Mouse (Mus musculus): ENCODE data around the gene Gm26657. TPM values are rescaled to one million over a fixed set of nuclear protein-coding genes. Genes with fewer than 3 reads are reported as not detected.

The Gm26657 gene
- polyA plus RNA-seq, 1 experiment: not detected

DNA sequence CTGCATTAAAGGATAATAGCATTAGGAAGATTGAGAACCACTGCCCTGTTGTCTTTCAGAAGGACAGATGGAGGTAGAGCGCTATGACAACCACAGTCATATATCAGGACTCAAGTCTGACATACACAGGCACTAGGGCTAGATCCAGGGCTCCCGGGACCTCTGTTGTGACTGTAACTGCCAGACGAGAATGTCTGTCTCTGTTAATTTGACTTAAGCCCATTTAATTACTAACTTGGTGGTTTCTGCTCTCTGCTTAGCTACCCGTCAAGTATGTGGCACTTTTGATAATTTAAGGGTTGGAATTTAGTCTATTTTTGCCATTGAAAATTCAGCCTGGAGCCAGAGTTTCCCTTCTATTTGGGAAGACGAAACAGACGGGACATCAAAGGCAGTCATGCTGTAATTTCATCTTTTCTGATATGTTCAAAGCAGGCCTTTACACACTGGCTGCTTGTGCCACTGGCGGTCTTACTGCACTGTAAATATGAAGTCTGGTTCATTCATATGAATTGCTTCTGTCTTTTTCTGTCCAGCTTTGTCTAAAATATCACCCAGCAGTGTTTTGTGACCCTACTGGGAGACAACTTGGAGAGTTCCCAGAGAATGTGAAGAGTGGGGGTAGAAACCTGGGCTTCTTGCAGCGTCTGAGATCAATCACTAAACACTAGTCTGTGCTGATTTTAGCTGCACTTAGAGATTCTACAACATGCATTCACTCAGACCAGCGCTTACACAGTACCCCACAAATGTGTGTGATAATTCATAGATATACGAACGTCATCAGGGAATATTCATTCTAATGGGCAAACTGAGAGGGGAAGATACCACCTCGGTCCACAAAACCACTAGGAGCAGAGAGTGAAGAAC lies 21.1 kb upstream of the Gm26657 start:
- Histone ChIP-seq H3K27ac (ENCODE audit: insufficient read depth, low read depth, low read length) (0 out of 2 replicates have a peak overlapping the region, but pooled peaks have one; percentile 35), H3K36me3 (ENCODE audit: control insufficient read depth, insufficient read depth, low read length) (no peaks in the 10 kb centered on the region), H3K27me3 (replicated peaks; ENCODE audit: control insufficient read depth, insufficient read depth, low read length) (no peaks in the 10 kb centered on the region), H3K4me3 (ENCODE audit: insufficient read depth, low read depth, low read length) (no peak overlapping the region), H3K4me1 (ENCODE audit: control insufficient read depth, insufficient read depth, low read length) (peaks cover 4% of the 10 kb centered on the region)
- TF ChIP-seq CTCF (conservative IDR thresholded peaks at IDR 0.05; ENCODE audit: insufficient read depth, insufficient read length, low read depth, low read length) (no peak), POLR2A (IDR thresholded peaks at IDR 0.05; ENCODE audit: low read depth, low read length) (no peak)
- peak; percentile 58 for DNase-seq
- WGBS: 58% methylated on average over 12 of the region's 12 CpGs

DNA sequence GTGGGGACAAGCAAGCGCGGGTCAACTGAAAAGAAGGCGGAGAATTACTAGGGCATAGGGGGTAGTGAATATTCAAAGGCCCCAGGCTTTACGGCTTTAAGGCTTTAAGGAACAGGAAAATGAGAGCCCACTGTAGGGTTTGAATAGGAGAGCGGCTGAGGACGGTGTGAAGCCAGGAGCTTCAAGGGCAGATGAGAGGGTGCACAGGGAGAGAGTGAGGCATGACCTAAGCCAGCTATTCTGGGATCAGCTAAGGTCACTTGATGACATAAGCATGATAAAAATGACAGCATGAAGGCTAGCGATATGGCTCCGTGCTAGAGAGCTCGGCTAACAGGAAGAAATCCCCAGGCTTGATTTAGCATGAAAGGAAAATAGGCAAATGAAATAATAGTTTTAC lies 20.4 kb upstream of the Gm26657 start:
- Histone ChIP-seq H3K27me3 (replicated peaks; ENCODE audit: control insufficient read depth, insufficient read depth, low read length) (no peaks in the 10 kb centered on the region), H3K27ac (ENCODE audit: insufficient read depth, low read depth, low read length) (no peak overlapping the region), H3K4me1 (ENCODE audit: control insufficient read depth, insufficient read depth, low read length) (peaks cover 4% of the 10 kb centered on the region), H3K4me3 (ENCODE audit: insufficient read depth, low read depth, low read length) (no peak overlapping the region), H3K36me3 (ENCODE audit: control insufficient read depth, insufficient read depth, low read length) (no peaks in the 10 kb centered on the region)
- 64% methylated on average over 9 of the region's 9 CpGs for WGBS
- no peak for DNase-seq
- TF ChIP-seq POLR2A (IDR thresholded peaks at IDR 0.05; ENCODE audit: low read depth, low read length) (no peak), CTCF (conservative IDR thresholded peaks at IDR 0.05; ENCODE audit: insufficient read depth, insufficient read length, low read depth, low read length) (no peak)

DNA sequence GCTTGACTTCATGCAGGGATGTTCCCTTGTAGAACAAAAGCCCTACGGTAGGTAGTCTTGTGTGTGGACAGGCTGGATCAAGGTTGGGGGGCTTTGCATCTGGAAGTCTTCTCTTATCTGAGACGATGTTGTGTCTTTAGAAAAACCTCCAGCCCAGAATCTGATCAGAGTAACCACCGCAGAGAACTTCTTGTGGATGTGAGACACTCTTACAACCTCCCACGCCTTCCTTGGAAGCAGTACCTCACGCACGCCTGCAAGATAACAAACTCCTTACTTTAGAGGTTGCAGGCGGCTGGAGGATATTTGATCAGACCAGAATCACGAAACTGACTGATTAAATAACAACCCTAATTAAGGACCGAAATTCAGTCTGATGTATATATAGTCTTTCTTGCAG lies 19.5 kb upstream of the Gm26657 start:
- TF ChIP-seq POLR2A (IDR thresholded peaks at IDR 0.05; ENCODE audit: low read depth, low read length) (no peak), CTCF (conservative IDR thresholded peaks at IDR 0.05; ENCODE audit: insufficient read depth, insufficient read length, low read depth, low read length) (no peak)
- Histone ChIP-seq H3K36me3 (ENCODE audit: control insufficient read depth, insufficient read depth, low read length) (no peaks in the 10 kb centered on the region), H3K4me3 (ENCODE audit: insufficient read depth, low read depth, low read length) (no peak overlapping the region), H3K4me1 (ENCODE audit: control insufficient read depth, insufficient read depth, low read length) (peaks cover 4% of the 10 kb centered on the region), H3K27me3 (replicated peaks; ENCODE audit: control insufficient read depth, insufficient read depth, low read length) (no peaks in the 10 kb centered on the region), H3K27ac (ENCODE audit: insufficient read depth, low read depth, low read length) (no peak overlapping the region)
- WGBS: 49% methylated on average over 9 of the region's 9 CpGs
- DNase-seq: no peak

DNA sequence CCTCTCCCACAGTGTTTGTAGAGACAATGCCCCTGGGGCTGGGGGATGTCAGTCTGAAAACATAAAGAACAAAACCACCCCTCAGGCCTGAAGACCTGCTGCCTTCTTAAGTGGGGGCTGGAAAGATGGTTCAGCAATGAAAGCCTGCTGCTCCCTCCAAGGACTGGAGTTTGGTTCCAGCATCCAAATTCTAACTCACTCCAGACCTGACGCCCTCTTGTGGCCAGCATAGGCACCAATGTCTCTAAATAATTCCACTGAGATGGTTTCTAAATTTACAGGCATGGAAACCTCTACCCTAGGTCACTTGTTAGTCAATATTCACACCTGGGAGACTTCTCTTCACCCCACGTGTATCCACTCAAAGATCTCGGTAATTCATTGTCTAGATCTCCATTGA lies 18.4 kb upstream of the Gm26657 start:
- H3K27ac ChIP-seq (ENCODE audit: insufficient read depth, low read depth, low read length): no peak overlapping the region
- no peaks in the 10 kb centered on the region for H3K36me3 ChIP-seq (ENCODE audit: control insufficient read depth, insufficient read depth, low read length)
- 39% methylated on average over 3 of the region's 3 CpGs for WGBS
- H3K27me3 ChIP-seq (replicated peaks; ENCODE audit: control insufficient read depth, insufficient read depth, low read length): no peaks in the 10 kb centered on the region
- peaks cover 4% of the 10 kb centered on the region for H3K4me1 ChIP-seq (ENCODE audit: control insufficient read depth, insufficient read depth, low read length)
- TF ChIP-seq POLR2A (IDR thresholded peaks at IDR 0.05; ENCODE audit: low read depth, low read length) (no peak), CTCF (conservative IDR thresholded peaks at IDR 0.05; ENCODE audit: insufficient read depth, insufficient read length, low read depth, low read length) (peak; percentile 48)
- no peak overlapping the region for H3K4me3 ChIP-seq (ENCODE audit: insufficient read depth, low read depth, low read length)
- DNase-seq: peak; percentile 50

DNA sequence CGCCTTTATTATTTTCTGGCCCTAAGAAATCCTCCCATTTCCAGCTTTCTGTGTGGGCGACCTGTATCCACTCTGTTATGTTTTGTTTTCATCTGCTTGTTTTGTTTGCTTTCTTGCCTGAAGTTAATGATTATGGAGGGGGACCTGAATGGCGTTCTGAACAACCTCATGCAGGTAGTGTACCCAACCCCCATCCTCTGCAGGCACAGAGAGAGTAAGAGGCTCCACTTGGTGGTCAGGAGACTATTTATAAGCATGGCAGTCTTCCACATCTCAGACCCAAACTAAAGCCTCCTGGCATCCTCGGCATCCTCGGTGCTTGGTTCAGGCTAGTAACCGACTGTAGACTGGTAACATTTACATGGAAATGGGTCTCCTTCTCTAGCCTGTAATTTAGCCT lies 17.5 kb upstream of the Gm26657 start:
- Histone ChIP-seq H3K36me3 (ENCODE audit: control insufficient read depth, insufficient read depth, low read length) (no peaks in the 10 kb centered on the region), H3K4me1 (ENCODE audit: control insufficient read depth, insufficient read depth, low read length) (peaks cover 4% of the 10 kb centered on the region), H3K4me3 (ENCODE audit: insufficient read depth, low read depth, low read length) (no peak overlapping the region), H3K27me3 (replicated peaks; ENCODE audit: control insufficient read depth, insufficient read depth, low read length) (no peaks in the 10 kb centered on the region), H3K27ac (ENCODE audit: insufficient read depth, low read depth, low read length) (peak overlapping the region; percentile 52; the same call in 1 of the 2 replicates)
- peak; percentile 69 for DNase-seq
- TF ChIP-seq CTCF (conservative IDR thresholded peaks at IDR 0.05; ENCODE audit: insufficient read depth, insufficient read length, low read depth, low read length) (no peak), POLR2A (IDR thresholded peaks at IDR 0.05; ENCODE audit: low read depth, low read length) (no peak)
- WGBS: 46% methylated on average over 6 of the region's 6 CpGs

GRCm38 (mm10) chr4:56723237-56723636 lies 16.6 kb upstream of the Gm26657 start:
- Histone ChIP-seq H3K36me3 (ENCODE audit: control insufficient read depth, insufficient read depth, low read length) (no peaks in the 10 kb centered on the region), H3K4me1 (ENCODE audit: control insufficient read depth, insufficient read depth, low read length) (peaks cover 4% of the 10 kb centered on the region), H3K27me3 (replicated peaks; ENCODE audit: control insufficient read depth, insufficient read depth, low read length) (no peaks in the 10 kb centered on the region), H3K4me3 (ENCODE audit: insufficient read depth, low read depth, low read length) (no peak overlapping the region), H3K27ac (ENCODE audit: insufficient read depth, low read depth, low read length) (peak overlapping the region; percentile 52; the same call in 1 of the 2 replicates)
- peak; percentile 88 for DNase-seq
- TF ChIP-seq CTCF (conservative IDR thresholded peaks at IDR 0.05; ENCODE audit: insufficient read depth, insufficient read length, low read depth, low read length): no peak
- TF ChIP-seq POLR2A (IDR thresholded peaks at IDR 0.05; ENCODE audit: low read depth, low read length): no peak
- WGBS: 65% methylated on average over 6 of the region's 6 CpGs

GRCm38 (mm10) chr4:56725839-56726238 lies 14.0 kb upstream of the Gm26657 start:
- Histone ChIP-seq H3K36me3 (ENCODE audit: control insufficient read depth, insufficient read depth, low read length) (no peaks in the 10 kb centered on the region), H3K27ac (ENCODE audit: insufficient read depth, low read depth, low read length) (no peak overlapping the region), H3K27me3 (replicated peaks; ENCODE audit: control insufficient read depth, insufficient read depth, low read length) (no peaks in the 10 kb centered on the region), H3K4me3 (ENCODE audit: insufficient read depth, low read depth, low read length) (no peak overlapping the region), H3K4me1 (ENCODE audit: control insufficient read depth, insufficient read depth, low read length) (peaks cover 4% of the 10 kb centered on the region; the same call in 1 of the 2 replicates)
- WGBS: 65% methylated on average over 8 of the region's 8 CpGs
- DNase-seq: no peak
- TF ChIP-seq POLR2A (IDR thresholded peaks at IDR 0.05; ENCODE audit: low read depth, low read length) (no peak), CTCF (conservative IDR thresholded peaks at IDR 0.05; ENCODE audit: insufficient read depth, insufficient read length, low read depth, low read length) (peak; percentile 42; the same call in 1 of the 2 replicates)
